Mouse (Mus musculus): ENCODE measurements around the gene Tmem246.

Tmem246 gene

DNA sequence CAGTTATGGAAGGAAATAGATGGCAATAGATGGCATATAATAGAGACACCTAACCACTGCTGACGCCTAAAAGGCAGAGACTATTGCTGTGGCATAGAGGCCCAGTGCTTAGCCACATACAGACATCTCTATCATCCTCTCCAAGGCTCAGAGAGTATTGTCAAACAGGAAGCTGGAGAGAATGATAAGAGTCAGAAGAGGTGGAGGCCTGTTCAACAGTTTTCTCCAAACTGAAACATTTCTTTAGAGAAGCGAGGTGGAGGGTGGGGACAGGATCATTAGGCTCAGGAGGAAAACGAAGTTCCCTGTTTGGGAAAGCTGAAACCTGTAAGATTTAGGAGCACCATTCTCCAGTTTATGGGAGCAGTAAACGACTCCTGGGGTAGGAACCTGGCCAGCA lies 16.4 kb downstream of the Tmem246 start:
- no peak for DNase-seq (ENCODE audit: low spot score)

DNA sequence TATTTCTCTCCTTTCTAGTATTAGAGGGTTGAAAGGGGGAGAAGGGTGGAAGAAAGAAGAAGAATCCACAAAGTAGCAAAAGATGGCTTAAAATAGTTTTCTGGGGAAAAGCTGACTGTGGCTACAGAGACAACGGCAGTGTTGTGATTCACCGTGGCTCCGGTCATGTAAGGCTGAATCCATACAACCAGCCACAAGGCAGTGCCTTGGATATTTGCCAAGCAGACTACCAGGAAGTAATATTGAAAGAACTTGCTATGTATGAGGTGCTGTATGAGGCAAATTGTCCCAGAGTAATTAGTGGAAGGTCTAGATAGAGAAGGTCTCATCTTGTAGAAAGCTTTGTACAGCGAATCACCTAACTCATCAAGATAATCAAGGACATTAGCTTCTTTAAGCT lies 25.5 kb downstream of the Tmem246 start:
- no peak for DNase-seq (ENCODE audit: low spot score)

- peak; percentile 89 for DNase-seq (ENCODE audit: low spot score)
Observed at GRCm38 (mm10) chr4:49567613-49568012, 30.1 kb downstream of the Tmem246 start.

DNA sequence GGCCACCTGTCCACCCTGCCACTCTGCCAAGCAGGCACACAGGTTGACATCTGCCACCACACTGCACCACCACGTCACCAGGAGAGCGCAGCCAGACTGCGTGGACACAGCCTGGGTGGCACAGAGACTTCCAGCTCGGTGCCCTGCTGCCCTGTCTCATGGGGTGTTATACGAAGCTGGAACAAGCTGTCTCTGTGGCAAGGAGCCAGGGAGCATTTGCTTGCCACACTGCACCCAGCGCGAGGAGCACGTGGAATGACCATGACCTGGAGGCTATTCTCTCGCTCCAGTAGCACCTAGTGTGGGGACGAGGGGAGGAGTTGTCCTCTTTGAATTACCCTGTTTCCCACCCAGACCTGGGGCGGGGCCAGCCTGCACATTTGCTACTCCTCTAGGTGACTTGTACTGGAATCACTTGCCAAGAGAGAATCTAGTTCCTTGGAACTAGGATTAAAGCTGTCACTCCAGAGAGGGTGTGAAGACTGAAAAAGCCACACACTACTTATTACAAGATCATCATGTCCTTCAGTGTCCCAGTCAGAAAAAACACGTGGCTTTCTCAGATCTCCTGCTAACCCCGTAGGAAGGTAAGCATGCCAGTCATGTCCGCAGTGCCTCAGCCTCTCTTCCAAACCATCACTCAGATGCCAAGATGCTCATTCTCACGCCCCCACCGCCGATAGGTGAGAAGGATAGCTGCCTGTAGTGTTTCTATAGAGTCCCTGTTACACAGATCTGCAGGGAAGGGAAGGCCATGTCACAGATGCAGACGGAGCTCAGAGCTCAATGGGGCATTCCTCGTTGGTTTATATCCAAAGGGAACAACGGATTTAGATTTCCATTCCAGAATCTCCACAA lies 37.5 kb downstream of the Tmem246 start:
- no peak for DNase-seq (ENCODE audit: low spot score)

DNA sequence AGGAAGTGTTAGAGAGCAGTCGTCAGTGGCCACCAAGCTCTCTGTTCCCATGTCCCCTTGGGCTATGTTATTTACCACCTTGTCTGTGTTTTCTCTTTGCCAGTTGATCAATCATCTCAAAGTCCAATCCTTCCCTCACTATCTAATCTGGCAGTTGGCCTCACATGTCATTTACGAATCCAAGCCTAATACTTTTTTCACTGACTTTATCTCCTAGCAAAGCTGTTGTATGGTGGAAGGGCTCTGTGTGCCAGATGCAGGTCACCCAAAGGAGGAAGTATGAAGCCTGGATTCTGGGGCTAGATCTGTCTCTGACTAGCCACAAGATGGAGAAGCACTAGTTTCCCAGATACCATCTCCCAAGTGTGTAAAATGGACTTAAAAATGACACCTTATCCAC lies 39.5 kb downstream of the Tmem246 start:
- DNase-seq (ENCODE audit: low spot score) = no peak

DNA sequence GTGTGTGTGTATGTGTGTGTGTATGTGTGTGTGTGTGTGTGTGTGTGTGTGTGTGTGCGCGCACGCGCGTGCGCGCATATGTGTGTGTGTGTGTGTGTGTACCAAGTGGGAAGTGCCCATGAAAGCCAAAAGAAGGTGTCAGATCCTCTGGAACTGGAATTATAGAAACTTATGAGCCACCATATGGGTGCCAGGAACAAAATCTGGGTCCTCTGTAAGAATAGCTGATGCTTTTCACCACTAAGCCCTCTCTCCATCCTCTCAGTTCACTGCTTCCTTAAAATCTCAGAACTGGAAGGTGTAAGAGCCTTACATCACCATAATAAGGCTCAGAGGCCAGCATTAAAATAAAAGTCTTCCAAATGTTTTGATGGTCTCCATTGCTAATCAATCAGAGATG lies 40.3 kb downstream of the Tmem246 start:
- no peak for DNase-seq (ENCODE audit: low spot score)

DNA sequence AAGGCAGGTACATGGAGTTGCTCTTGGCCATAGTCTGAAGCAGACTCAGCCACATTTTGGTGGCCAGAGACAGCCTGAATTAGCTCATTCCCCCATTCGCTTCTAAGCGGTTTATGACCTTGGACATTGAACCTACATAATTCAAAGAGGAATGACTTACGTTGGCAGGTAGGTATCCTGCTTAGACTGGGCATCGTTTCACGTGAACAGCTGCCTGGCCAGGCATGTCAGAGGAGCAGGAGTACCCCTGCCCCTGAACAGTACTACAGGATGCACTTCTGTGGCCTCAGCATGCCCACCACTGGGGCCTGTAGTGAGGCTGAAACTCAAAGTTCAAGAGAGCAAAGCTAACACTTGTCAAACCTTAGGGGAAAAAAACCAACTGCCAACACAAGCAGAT lies 44.3 kb downstream of the Tmem246 start:
- no peak for DNase-seq (ENCODE audit: low spot score)

DNA sequence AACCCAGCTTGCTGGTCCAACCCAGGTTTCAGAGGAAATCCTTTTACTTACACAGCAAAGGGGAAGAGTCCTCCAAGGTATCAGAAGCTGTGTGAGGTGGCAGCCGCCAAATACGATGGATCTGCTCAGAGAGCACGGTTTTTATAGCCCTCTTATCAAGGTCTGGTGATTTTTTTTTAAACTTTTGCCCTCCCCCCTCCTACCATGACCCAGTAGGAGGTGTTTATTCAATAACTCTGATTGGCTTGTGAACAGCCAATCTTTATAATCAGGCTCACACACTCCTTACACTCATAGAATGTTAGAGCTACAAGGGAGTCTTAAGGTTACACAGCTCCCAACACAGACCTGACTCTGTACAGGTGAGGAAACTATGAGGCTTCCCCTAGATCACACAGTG lies 48.3 kb downstream of the Tmem246 start, which contains the start of gene Aldob:
Aldob (minus strand) TSS at position 164 of the 400 bp plus-strand sequence.
- no peak for DNase-seq (ENCODE audit: low spot score)

DNA sequence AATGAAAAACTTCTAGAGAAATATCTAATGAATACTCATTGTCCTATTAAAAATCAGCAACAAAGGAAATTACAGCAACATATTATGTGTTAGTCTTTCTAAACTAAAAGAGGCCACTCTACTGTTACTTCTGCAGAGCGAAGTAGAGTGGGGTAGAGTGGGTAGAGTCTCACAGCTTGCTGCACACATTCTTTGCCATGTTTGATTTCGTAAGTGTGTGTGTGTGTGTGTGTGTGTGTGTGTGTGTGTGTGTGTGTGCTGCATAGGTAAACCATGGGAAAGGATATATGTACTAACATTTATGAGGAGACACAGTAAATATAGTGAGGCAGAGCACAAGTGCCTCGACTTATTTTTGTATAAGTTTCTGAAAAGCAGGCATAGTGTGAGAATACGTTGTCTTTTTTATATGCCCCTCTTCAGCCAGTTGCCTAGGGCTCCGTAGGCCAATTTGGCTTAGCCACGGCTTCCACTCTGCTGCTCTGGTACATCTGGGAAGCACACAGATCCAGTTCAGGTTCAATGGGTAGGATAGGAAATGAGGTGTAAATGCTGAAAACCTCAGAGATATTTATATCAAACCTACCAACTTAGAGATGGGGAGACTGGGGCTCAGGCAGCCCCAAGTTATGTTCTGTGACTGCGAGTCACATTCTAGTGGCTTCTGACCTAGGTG lies 50.0 kb downstream of the Tmem246 start:
- no peak for DNase-seq (ENCODE audit: low spot score)

GRCm38 (mm10) chr4:49546873-49547543 lies 50.7 kb downstream of the Tmem246 start:
- no peak for DNase-seq (ENCODE audit: low spot score)

GRCm38 (mm10) chr4:49546026-49546425 lies 51.6 kb downstream of the Tmem246 start:
- DNase-seq (ENCODE audit: low spot score) = no peak

GRCm38 (mm10) chr4:49540966-49541365 lies 56.7 kb downstream of the Tmem246 start:
- no peak for DNase-seq (ENCODE audit: low spot score)

- DNase-seq (ENCODE audit: low spot score) = no peak
Observed at GRCm38 (mm10) chr4:49539665-49540064, 58.0 kb downstream of the Tmem246 start.

GRCm38 (mm10) chr4:49536671-49537070 lies 61.0 kb downstream of the Tmem246 start:
- no peak for DNase-seq (ENCODE audit: low spot score)

GRCm38 (mm10) chr4:49535675-49536294 lies 61.9 kb downstream of the Tmem246 start:
- no peak for DNase-seq (ENCODE audit: low spot score)

DNA sequence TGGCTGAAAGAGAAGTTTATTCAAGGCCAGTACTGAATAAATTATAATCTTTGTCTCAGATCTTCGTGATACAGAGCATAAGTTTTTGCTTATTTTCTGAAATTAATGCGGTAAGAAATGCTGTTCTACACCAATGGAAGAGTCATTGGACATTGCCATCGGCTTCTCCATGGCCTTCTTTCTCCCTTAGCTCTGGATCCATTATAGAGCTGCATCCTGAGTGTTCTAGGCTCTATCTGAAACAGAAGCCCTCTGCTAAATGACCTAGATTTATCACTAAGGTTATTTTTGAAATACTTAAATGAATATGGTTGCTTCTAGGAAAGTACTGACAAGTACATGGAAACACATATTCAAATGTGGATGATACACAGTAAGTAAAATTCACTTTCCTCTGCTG lies 62.6 kb downstream of the Tmem246 start:
- no peak for DNase-seq (ENCODE audit: low spot score)
